Mouse (Mus musculus) MEL (cell line): ENCODE data around the gene Spx. TPM values are rescaled to one million over a fixed set of nuclear protein-coding genes. Genes with fewer than 3 reads are reported as not detected.

Experiments
- DNase-seq: peaks from one replicate; pipeline ENCODE4 v3.0.0; 2011; ENCODE audit warnings: low read depth, low spot score
- H3K27ac ChIP-seq: 2 replicates; pipeline ENCODE4 v1.5.1; 2012; ENCODE audit warnings: low read depth, mild to moderate bottlenecking, control low read depth, low read length, moderate library complexity; ENCODE audit not compliant: control insufficient read depth
- H3K27me3 ChIP-seq, 2 experiments: fragments of 150-350 bp in 1 of 2; sonication (generic) in 1 of 2; 2 replicates each; pipeline ENCODE4 v1.6.1; 2012; ENCODE audit warnings: low read length in 2 of 2, mild to moderate bottlenecking in 2 of 2, improper control_type of control experiment in 1 of 2, moderate library complexity in 1 of 2; ENCODE audit not compliant: insufficient read depth in 2 of 2, control insufficient read depth in 1 of 2
- H3K36me3 ChIP-seq, 2 experiments: 2 replicates each; pipeline ENCODE4 v1.6.1; 2012 to 2014; ENCODE audit warnings: low read length in 2 of 2, improper control_type of control experiment in 1 of 2, inconsistent platforms in 1 of 2, mild to moderate bottlenecking in 1 of 2; ENCODE audit not compliant: insufficient read depth in 2 of 2, control insufficient read depth in 1 of 2
- H3K4me1 ChIP-seq, 2 experiments: fragments of 150-350 bp in 1 of 2; sonication (generic) in 1 of 2; 2 replicates each; pipeline ENCODE4 v1.6.1; 2012; ENCODE audit warnings: low read length in 2 of 2, improper control_type of control experiment in 1 of 2, mild to moderate bottlenecking in 1 of 2; ENCODE audit not compliant: insufficient read depth in 2 of 2, control insufficient read depth in 1 of 2
- H3K4me3 ChIP-seq, 2 experiments: fragments of 150-350 bp in 1 of 2; sonication (generic) in 1 of 2; 2 replicates each; pipeline ENCODE4 v1.5.1; 2012; ENCODE audit warnings: low read depth in 2 of 2, low read length in 2 of 2, mild to moderate bottlenecking in 2 of 2, moderate library complexity in 2 of 2, control low read depth in 1 of 2, improper control_type of control experiment in 1 of 2; ENCODE audit not compliant: control insufficient read depth in 1 of 2, insufficient read depth in 1 of 2
- H3K79me2 ChIP-seq: 2 replicates; pipeline ENCODE4 v1.6.1; 2012; ENCODE audit warnings: mild to moderate bottlenecking, low read length, moderate library complexity; ENCODE audit not compliant: control insufficient read depth, poor library complexity, insufficient read depth
- H3K9ac ChIP-seq: 2 replicates; pipeline ENCODE4 v1.6.1; 2012; ENCODE audit warnings: low read depth, mild to moderate bottlenecking, control low read depth, low read length, moderate library complexity; ENCODE audit not compliant: control insufficient read depth, poor library complexity, severe bottlenecking
- H3K9me3 ChIP-seq: fragments of 150-350 bp; sonication (generic); replicated peaks from 2 replicates; pipeline ENCODE4 v1.6.1; 2012; ENCODE audit warnings: mild to moderate bottlenecking, low read length, improper control_type of control experiment, moderate library complexity; ENCODE audit not compliant: insufficient read depth
- BHLHE40 ChIP-seq: IDR thresholded peaks from 2 replicates; pipeline ENCODE4 v1.6.1; 2012; ENCODE audit warnings: low read depth, mild to moderate bottlenecking, inconsistent platforms, low read length, improper control_type of control experiment, borderline replicate concordance
- ETS1 ChIP-seq: IDR thresholded peaks from 2 replicates; pipeline ENCODE4 v1.6.1; 2012; ENCODE audit warnings: low read depth, mild to moderate bottlenecking, inconsistent platforms, low read length, improper control_type of control experiment, moderate library complexity
- GABPA ChIP-seq: IDR thresholded peaks from 2 replicates; pipeline ENCODE4 v1.6.1; 2012; ENCODE audit warnings: low read depth, mild to moderate bottlenecking, inconsistent platforms, low read length, improper control_type of control experiment, moderate library complexity
- MAFK ChIP-seq: IDR thresholded peaks from 2 replicates; pipeline ENCODE4 v1.6.1; 2011; ENCODE audit warnings: low read depth, mild to moderate bottlenecking, low read length, improper control_type of control experiment, borderline replicate concordance
- MAZ ChIP-seq: IDR thresholded peaks from 2 replicates; pipeline ENCODE4 v1.6.1; 2012; ENCODE audit warnings: low read depth, mild to moderate bottlenecking, inconsistent platforms, low read length, improper control_type of control experiment
- MEF2A ChIP-seq: IDR thresholded peaks from 2 replicates; pipeline ENCODE4 v1.6.1; 2014; ENCODE audit warnings: low read depth, mild to moderate bottlenecking, inconsistent platforms, low read length, improper control_type of control experiment; ENCODE audit not compliant: poor library complexity, insufficient replicate concordance, severe bottlenecking; ENCODE audit errors: extremely low read depth
- MXI1 ChIP-seq: IDR thresholded peaks from 2 replicates; pipeline ENCODE4 v1.6.1; 2011; ENCODE audit warnings: mild to moderate bottlenecking, low read depth, low read length, improper control_type of control experiment
- MYC ChIP-seq: IDR thresholded peaks from 2 replicates; pipeline ENCODE4 v1.6.1; 2011; ENCODE audit warnings: low read depth, mild to moderate bottlenecking, low read length, improper control_type of control experiment, moderate library complexity
- NELFE ChIP-seq: IDR thresholded peaks from 2 replicates; pipeline ENCODE4 v1.6.1; 2011; ENCODE audit warnings: low read depth, low read length, improper control_type of control experiment
- NRF1 ChIP-seq: IDR thresholded peaks from 2 replicates; pipeline ENCODE4 v1.6.1; 2014; ENCODE audit warnings: low read depth, mild to moderate bottlenecking, inconsistent platforms, low read length, improper control_type of control experiment, moderate library complexity; ENCODE audit not compliant: poor library complexity, insufficient read depth, severe bottlenecking
- TAL1 ChIP-seq: IDR thresholded peaks from 2 replicates; pipeline ENCODE4 v1.6.1; 2012; ENCODE audit warnings: mild to moderate bottlenecking, inconsistent platforms, low read length, moderate library complexity, mixed read lengths
- TBP ChIP-seq: IDR thresholded peaks from 2 replicates; pipeline ENCODE4 v1.8.0; 2011; ENCODE audit warnings: low read depth, low read length, improper control_type of control experiment
- ZKSCAN1 ChIP-seq: IDR thresholded peaks from 2 replicates; pipeline ENCODE4 v1.6.1; 2012; ENCODE audit warnings: low read depth, mild to moderate bottlenecking, inconsistent platforms, low read length, improper control_type of control experiment, moderate library complexity
- polyA plus RNA-seq, 2 experiments: library from polyadenylated mRNA; stranded (reverse) in 1 of 2; unstranded in 1 of 2; fragments of >175 nt in 1 of 2; fragments of >200 nt in 1 of 2; gene quantifications; 2 replicates each; pipeline versions ENCODE4 v1.2.1 to v1.2.4; 2012; ENCODE audit warnings: low replicate concordance in 2 of 2, low read depth in 1 of 2; ENCODE audit not compliant: insufficient read length in 2 of 2, insufficient read depth in 1 of 2, missing spikeins in 1 of 2
- total RNA-seq: library from RNA; depleted of rRNA; stranded (reverse); fragments of 300-350 nt; gene quantifications from 2 replicates; pipeline ENCODE4 v1.2.3, GENCODE M21; 2012

Gene Spx
- total and polyA plus RNA-seq, 3 experiments, result 0.67 to 0.69 TPM; not detected in 1

DNA sequence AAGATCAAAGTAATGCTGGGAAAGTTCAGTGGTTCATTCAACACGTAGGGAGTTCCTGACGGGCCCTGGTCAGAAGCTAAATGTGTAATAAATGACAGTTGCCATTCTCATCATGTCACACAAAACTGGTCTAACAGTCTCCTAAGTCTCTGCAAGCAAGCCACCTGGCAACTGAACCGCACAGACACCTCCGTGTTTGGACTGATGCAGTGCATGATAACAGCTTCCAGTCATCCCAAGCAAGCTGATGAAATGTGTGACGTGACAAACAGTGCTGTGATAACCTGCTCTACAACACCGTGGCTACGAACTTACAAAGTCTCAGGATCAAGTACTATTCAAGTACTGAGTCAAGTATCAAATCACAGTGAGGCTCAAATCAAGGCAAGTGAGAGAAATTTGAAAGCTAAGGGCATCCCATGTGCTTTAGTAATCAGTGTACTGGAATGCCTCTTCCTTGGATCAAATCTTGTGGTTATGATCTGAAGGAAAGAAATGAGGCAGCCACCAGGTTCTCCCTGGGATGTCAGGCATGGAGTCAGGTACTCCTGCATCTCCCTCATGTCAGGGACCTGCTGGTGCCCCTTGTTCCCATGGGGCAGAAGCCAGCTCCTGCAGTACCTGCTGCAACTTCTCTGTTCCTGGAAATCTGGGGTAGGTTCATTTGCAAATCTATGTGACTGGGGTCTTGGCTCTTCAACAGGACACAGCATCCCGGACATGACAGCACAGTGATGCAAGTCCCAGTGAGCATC is 34.5 kb upstream of the Spx start:
- H3K79me2 ChIP-seq, result peaks cover 20% of the 10 kb centered on the region
- peaks cover 9% of the 10 kb centered on the region in 2 experiments for H3K36me3 ChIP-seq
- H3K9ac ChIP-seq, result no peak overlapping the region
- H3K9me3 ChIP-seq, result no peaks in the 10 kb centered on the region
- no peak for DNase-seq
- H3K27ac ChIP-seq, result no peak overlapping the region
- TF ChIP-seq ETS1 (no peak), MEF2A (no peak), GABPA (no peak)
- no peaks in the 10 kb centered on the region for H3K27me3 ChIP-seq
- peaks cover 2 to 5% of the 10 kb centered on the region in 2 experiments; a peak in 2 of 4 replicates for H3K4me1 ChIP-seq
- no peak overlapping the region for H3K4me3 ChIP-seq

DNA sequence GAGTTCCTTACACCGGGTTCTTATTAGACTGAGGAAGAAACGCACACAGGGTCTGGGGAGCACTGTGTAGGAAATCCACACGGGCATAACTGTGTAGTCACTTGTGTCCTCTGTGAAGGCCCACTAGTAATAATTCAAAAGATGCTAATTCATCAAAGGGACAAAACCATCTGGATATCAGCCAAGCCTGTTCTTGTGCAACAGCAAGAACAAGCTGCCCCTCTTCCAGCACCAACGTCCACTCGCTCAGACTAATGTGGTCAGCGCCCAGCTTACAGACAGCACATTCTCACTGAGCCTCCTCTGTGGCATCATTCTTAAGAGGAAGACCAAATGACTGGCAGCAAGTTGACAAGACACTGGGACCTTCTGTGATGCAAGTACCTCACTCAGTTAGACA is 33.3 kb upstream of the Spx start:
- no peak for DNase-seq
- H3K27ac ChIP-seq, result no peak overlapping the region
- no peak overlapping the region for H3K9ac ChIP-seq
- no peaks in the 10 kb centered on the region for H3K27me3 ChIP-seq
- H3K79me2 ChIP-seq, result peaks cover 27% of the 10 kb centered on the region
- TF ChIP-seq TBP, result no peak
- no peak for TF ChIP-seq MXI1
- TF ChIP-seq MAZ, result no peak
- TF ChIP-seq MAFK, result no peak
- TF ChIP-seq MYC, result no peak
- TF ChIP-seq NRF1, result no peak
- no peak for TF ChIP-seq NELFE
- TF ChIP-seq ZKSCAN1, result no peak
- TF ChIP-seq TAL1, result no peak
- peaks cover 2 to 10% of the 10 kb centered on the region in 2 experiments; a peak in 3 of 4 replicates for H3K4me1 ChIP-seq
- H3K9me3 ChIP-seq, result no peaks in the 10 kb centered on the region
- H3K4me3 ChIP-seq, result no peak overlapping the region
- H3K36me3 ChIP-seq, result peaks cover 5 to 12% of the 10 kb centered on the region in 2 experiments

DNA sequence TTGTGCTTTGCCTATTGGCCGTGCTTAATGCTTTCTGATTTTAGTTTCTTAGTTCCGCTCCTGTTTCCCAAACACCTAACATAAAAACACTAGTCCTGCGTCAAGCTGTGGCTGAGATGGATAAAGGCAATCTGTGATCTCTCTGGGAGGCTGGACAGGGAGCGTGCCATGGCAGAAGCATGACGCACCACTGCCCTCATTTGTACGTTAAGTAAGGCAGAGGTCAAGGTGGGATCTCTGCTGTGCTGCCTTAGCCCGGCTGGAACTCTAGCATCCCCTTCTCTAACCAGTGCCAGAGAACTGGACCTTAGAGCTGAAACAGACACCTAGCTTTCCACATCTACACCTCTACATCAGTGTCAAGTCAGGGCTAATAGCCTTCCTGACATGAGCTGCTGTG is 31.6 kb upstream of the Spx start:
- no peak for DNase-seq
- peaks cover 7 to 10% of the 10 kb centered on the region in 2 experiments for H3K4me1 ChIP-seq
- no peak overlapping the region for H3K4me3 ChIP-seq
- H3K79me2 ChIP-seq, result peaks cover 29% of the 10 kb centered on the region
- no peaks in the 10 kb centered on the region for H3K9me3 ChIP-seq
- H3K27ac ChIP-seq, result no peak overlapping the region
- no peaks in the 10 kb centered on the region for H3K27me3 ChIP-seq
- no peak overlapping the region for H3K9ac ChIP-seq
- H3K36me3 ChIP-seq, result peaks cover 1 to 20% of the 10 kb centered on the region in 2 experiments; a peak in 3 of 4 replicates
- TF ChIP-seq ETS1 (no peak), BHLHE40 (no peak), ZKSCAN1 (no peak)
